Mouse (Mus musculus) yolk sac, embryonic 10.5 days (tissue): ENCODE data around the gene Ypel3.

Experiments used
- DNase-seq: peaks from one replicate; pipeline ENCODE4 v3.0.0-alpha.2; 2017; ENCODE audit warnings: low spot score

Ypel3 gene

DNA sequence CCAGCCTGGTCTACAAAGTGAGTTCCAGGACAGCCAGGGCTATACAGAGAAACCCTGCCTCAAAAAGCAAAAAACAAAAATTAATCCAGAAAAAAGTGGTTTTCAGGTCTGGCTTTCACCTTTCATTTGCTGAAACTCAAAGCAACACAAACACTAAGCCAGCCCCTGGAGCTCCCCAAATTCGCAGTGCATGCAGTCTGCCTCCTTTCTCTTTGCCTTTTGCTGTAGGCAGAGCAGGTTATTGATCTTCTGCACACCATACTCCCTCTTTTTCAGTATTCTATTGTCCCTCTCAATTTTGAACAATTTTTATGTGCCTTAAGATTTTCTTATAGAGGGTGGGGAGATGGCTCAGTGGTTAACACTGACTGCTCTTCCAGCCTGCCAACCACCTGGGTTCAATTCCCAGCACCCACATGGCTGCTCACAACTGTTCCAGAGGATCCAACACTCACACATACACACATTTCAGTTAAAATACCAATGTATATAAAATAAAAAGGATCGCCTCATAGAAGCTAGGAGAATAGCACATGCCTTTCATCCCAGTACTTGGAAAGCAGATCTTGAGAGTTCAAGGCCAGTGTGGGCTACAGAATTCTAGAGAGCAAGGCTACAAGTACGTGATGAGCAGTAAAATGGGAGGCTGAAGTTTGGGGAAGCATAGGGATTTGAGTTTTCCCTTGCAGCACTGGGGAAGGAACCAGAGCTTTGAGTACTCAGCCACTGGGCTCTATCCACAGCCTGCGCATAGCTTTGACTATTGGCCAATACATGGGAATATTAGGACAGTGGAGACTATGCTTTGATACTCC is 16.9 kb downstream of the Ypel3 start:
- no peak for DNase-seq

- no peak for DNase-seq
These were observed 17.5 kb downstream of the Ypel3 start for GRCm38 (mm10) chr7:126794271-126794605.

DNA sequence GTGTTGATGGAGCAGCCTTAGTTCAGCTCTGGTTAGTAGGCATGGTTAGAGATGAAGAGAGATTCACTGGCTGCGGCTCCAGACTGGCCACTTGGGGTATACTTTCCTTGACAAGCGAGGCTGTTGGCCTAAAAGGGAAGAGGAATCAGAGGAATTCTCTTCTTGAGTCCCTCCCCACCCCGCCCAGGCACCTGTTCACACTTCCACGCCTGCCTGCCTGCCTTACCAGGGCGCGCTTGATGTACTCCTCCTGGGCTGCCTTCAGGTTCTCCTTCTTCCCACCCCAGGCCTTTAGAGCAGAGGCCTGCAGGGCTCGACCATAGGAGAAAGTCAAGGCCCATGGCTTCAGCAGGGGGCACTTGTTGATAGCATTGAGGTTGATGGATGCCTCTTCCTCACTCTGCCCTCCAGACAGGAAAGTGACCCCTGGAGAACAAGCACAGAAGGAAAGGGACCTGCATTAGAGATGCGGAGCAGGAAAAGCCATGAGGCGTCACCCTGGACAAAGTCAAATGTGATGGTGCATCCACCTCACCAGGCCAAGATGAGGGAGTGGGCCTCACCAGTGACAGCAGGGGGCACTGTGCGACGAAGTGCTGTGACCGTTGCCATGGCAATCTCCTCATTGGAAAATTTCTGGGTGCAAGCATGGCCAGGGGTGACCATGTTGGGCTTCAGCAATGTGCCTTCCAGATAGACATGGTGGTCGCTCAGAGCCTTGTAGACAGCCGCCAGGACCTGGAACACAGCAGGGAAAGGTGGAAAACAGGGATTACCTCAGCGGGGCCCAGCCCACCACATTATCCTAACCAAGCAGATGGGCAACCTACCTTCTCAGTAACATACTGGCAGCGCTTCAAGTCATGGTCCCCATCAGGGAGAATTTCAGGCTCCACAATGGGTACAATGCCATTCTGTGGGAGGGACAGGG is 18.9 kb downstream of the Ypel3 start:
- no peak for DNase-seq

GRCm38 (mm10) chr7:126796350-126796932 is 19.7 kb downstream of the Ypel3 start:
- no peak for DNase-seq

DNA sequence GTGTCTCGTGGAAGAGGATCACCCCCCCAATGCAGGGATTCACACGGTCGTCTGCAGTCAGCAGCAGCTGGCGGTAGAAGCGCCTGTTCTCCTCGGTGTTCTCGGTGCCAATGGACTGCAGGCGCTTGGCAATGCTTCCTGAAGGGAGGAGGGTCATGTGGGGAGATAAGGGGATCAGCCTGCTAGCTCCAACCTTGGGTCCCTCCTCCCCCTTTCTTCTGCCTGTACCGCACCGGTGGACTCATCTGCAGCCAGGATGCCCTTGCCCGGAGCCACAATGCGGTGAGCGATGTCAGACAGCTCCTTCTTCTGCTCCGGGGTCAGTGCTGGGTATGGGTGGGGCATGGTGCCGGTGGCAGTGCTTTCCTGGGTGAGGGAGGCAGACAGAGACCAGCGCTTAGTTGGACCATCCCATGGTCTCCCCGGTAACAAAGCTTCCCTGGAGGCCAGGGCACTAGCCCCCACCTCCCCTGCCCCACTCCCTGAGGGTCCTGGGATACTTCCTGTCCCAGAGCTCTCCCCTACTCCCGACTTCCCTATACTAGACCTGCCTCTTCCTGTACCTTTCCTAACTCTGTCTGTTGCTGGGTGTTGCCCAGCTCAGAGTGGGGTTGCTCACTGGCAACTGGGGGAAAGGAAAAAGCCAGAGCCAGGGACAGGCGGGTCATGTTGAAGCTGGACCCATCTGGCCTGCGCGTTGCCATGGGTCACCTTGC is 20.8 kb downstream of the Ypel3 start, which contains the start of gene Fam57b:
Fam57b (plus strand) TSS at position 258 of the 716 bp plus-strand sequence.
- DNase-seq, result no peak

- DNase-seq, result no peak
These were observed 21.6 kb downstream of the Ypel3 start for GRCm38 (mm10) chr7:126798127-126799049.

DNA sequence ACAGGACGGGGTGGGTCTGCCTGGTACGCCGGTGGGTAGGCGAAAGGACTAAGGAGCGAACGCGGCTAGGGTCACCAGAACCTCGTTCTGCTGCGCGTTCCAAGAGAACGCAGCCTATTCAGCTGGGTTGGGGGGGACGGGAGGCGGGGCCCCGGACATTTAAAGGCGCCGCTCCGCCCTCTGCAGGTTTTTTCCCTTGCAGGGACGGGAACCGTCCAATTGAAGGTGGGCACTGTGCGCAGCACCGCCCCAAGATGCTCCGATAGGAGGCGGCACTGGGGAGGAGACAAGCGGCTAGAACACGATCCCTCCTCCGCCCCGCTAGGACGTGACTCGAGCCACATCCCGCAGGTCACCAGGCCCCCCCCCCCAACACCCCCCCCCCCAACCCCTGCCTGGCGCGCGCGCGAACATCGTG is 22.3 kb downstream of the Ypel3 start:
- peak; percentile 99 for DNase-seq

GRCm38 (mm10) chr7:126799468-126800268 is 22.9 kb downstream of the Ypel3 start:
- no peak for DNase-seq

GRCm38 (mm10) chr7:126800269-126801056 is 23.7 kb downstream of the Ypel3 start:
- no peak for DNase-seq

DNA sequence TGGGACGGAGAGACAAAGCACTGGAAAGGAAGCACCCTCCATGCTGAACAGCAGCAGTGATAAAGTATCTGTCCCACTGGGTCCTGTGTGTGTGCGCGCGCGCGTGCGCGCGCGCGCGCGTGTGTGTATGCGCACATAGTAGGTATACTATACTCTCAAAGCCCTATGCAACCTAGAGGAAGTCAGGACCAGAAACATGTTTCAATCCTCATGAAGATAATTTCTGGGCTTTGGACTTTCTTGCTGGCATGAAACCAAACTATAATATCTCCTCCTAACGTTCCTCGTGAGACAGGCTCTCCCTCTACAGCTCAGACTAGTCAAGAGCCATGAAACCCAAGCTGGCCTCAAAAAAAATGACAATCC is 24.3 kb downstream of the Ypel3 start:
- no peak for DNase-seq

DNA sequence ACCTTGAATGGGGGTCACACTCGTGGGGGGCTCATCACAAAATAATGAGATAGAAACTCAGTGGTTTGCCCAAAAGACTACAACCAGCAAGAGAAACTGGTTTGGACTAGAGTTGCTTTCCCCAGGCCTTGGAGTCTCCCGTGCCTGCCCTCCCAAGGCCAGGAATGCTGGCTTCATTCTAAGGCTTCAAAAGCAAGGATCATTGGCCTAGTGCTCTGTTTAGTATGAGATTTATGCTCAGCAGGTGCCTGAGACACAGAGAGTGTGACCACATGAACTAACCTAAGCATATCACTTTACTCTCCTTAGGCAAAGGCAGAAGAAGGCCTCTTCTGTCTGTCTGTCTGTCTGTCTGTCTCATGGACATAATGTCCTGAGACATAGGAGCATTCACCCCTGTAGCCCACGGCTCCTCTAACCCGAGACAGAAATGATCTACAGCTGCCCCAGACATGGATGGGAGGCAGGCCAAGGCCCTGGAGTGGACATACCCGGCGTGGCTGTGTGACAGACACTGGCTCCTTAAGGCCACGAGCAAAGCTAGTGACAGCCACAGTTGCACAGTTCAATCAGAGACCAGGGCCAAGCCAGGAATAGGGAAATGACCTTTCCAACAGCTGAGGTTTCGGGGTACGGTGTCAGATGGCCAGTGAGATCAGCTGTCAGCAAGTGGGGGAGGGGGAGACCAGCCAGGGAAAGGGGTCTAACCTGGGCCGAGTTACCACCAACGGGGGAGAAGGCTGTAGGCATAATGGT is 25.6 kb downstream of the Ypel3 start:
- no peak for DNase-seq

GRCm38 (mm10) chr7:126803181-126803580 is 26.4 kb downstream of the Ypel3 start:
- DNase-seq, result no peak

DNA sequence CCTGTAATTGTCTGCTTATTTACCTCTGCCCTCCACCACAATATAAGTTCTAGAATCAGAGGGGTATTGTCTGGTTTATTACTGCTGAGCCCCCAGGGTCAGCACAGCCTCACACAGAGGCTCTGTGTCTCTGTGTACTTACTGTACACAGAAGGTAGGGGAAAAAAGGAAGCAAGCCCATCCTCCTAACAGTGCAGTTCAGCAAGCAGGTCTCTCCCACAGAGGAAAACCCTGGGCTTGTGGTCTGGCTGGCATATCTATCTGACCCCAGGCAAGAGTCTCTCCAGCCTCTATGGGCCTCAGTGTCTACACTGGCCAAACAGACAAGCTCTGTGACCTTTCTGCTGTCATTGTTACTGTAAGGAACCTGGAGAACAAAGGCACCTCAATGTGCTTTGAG is 27.0 kb downstream of the Ypel3 start:
- no peak for DNase-seq

DNA sequence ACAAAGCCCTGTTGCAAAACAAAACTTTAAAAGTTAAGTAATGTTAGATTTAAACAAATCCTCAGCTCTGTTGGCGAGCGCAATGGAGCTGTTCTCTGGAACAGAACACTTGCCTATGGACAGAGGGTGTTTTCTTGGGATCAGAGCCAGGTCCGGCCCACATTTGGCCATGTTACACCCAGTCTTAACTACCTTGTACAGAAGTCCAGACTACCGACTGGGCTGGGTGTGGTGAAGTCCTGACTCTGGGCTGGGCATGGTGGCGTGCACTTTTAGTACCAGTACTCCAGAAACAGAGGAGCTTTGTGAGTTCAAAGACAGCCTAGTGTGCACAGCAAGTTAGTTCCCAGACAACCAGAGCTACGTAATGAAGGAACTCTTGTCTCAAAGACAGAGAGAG is 30.2 kb downstream of the Ypel3 start:
- no peak for DNase-seq

DNA sequence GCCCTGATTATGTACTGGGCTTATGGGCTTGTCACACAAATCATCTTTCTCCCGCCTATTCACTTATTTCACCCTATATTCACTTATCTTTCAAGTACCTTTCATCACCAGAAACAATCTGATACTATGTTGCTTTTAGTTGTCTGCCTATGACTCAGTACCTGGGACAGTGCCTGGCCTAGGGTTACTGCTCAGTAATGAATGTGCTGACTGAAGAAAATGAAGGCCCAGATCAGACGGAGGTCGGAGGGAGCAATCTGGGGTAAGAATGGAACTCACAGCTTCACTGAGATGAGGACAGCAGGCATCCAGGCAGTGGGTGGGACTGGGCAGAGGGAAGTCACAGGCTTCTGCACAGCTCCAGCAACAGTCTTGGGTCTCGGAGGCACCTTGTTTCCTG is 30.6 kb downstream of the Ypel3 start:
- DNase-seq, result no peak

DNA sequence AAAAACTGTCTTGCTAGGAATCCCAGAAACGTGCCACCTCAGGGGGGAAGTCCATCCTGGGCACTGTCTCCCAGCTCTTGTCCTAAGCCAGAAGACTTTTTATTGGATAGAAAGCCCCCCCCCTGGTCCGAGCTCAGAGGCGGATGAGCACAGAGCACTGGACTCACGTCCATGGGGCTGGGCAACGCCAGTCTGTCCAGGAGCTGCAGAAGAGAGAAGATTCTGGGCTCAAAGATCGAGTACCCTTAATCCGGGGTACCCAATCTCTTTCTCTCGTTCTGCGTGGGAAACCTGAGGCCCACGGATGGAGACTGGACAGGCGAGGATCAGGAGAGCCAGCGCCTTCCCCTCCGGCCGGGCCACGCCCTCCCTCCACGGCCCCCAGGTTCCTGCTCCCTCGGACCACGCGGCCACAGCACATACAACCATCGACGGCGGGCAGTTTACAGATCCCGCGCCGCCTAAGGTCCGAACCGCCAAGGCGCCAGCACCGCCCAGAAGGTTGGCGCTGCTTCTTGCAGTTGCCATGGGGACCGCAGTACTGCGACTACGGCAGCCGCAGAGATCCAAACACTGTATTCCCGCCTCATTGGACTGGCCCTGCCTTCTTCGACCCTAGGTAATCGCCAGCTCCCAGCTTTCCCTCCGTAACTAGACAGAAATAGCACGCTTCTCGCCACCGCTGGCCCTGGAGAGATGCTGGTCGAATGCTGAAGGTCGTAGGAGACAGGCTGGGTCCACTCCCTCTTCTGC is 32.1 kb downstream of the Ypel3 start:
- DNase-seq, result peak; percentile 89

DNA sequence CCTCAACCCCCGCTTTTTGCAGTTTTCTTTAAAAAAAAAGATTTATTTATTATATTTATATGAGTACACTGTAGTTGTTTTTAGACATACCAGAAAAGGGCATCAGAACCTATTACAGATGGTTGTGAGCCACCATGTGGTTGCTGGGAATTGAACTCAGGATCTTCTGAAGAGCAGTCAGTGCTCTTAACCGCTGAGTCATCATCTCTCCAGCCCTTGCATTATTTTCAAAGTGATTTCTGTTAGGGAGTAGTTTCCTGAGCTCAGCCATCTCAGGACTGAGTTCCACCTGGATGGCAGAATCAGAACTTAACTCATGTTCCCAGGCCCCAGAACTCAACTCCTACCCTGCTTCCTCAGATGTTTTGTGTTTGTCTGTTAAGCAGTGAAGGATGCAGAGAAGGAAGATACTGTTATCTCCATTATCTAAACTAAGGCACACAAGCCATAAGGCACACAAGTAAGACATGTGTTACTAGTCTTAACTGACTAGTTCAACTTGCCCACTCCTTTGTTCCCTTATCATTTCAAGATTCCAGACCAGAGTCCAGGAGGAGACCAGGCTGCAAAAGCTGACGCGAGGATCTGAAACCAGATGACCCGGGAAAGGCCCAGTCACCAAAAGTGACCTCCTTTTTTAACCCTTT is 33.1 kb downstream of the Ypel3 start:
- DNase-seq, result no peak
